Mouse (Mus musculus): ENCODE measurements around the gene Rnf146. TPM values are rescaled to one million over a fixed set of nuclear protein-coding genes. Genes with fewer than 3 reads are reported as not detected.

Gene Rnf146
- total RNA-seq, 2 experiments from 2014 or later: 81.5 to 82.5 TPM

- no peak for DNase-seq (ENCODE audit: extremely low spot score in 1 of 2, low spot score in 2 of 2)
- intact Hi-C loops (cut with DNase I): no loop called here
Observed at GRCm38 (mm10) chr10:29302230-29302629, 60.0 kb downstream of the Rnf146 start.

Other genes starting within 250 kb of the Rnf146 start
- gene Soga3, start 218.6 kb downstream of the Rnf146 start, total RNA-seq (2021): 100 to 1,000 TPM; 154 to 179 TPM
- gene Gm49353, start 163.5 kb downstream of the Rnf146 start, total RNA-seq (2021): 10 to 100 TPM; 27.1 to 29.6 TPM
- 10 to 100 TPM; 80.6 to 84.5 TPM for gene 9330159F19Rik, start 150.8 kb downstream of the Rnf146 start, total RNA-seq (2021)
- 10 to 100 TPM; 21.4 to 24.0 TPM for gene Echdc1, start 49.3 kb downstream of the Rnf146 start, total RNA-seq (2021)
- 1 to 10 TPM; 9.1 to 9.3 TPM for gene Rspo3, start 173.4 kb upstream of the Rnf146 start, total RNA-seq (2021)

All from left cerebral cortex, postnatal 10 days (tissue).